Mouse (Mus musculus): ENCODE measurements at regions not wholly inside any gene's neighbourhood (a gene's known extent, or its start where the extent isn't known, plus 50 kb on each side); places are given as distances from the start of the nearest gene placed in this dataset.

DNA sequence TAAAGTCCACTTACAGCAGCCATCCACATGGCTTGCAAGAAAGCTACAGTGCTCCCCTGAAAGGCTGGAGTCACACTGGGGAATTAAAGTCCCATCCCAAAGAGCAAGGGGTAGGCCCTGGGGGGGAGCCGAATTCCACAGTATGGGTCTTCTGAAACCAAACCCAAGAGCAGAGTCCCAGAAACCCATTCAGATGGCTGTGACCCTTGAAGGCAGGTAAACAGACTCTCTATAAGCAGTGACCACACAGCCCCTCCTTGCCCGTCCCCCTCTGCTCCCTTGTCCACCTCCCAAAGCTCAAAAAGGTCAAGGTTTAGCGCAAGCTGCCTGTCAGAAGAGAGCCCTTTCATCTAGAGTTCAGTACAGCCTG is 176.9 kb upstream of the Bmp4 start:
- TF ChIP-seq MYOG (IDR thresholded peaks at IDR 0.05; ENCODE audit: control insufficient read depth in 1 of 3, insufficient read depth in 1 of 3, insufficient read length in 2 of 3, low read depth in 2 of 3) (no peak), USF1 (IDR thresholded peaks at IDR 0.05; ENCODE audit: low read depth) (no peak), SRF (IDR thresholded peaks at IDR 0.05; ENCODE audit: control insufficient read depth, insufficient read length, low read depth) (no peak), POLR2A (IDR thresholded peaks at IDR 0.05; ENCODE audit: insufficient read length, low read depth) (no peak), POLR2AphosphoS2 (IDR thresholded peaks at IDR 0.05; ENCODE audit: insufficient read length, low read depth) (no peak), MYOD1 (IDR thresholded peaks at IDR 0.05; ENCODE audit: control insufficient read depth in 1 of 3, insufficient read length in 2 of 3, low read depth in 2 of 3) (no peak), TCF12 (IDR thresholded peaks at IDR 0.05; ENCODE audit: insufficient read depth, poor library complexity, severe bottlenecking) (no peak), CEBPB (IDR thresholded peaks at IDR 0.05; ENCODE audit: insufficient read depth, poor library complexity, severe bottlenecking) (no peak), TCF3 (IDR thresholded peaks at IDR 0.05; ENCODE audit: insufficient read length, low read depth) (no peak), E2F4 (IDR thresholded peaks at IDR 0.05; ENCODE audit: insufficient read depth) (no peak), MAX (IDR thresholded peaks at IDR 0.05; ENCODE audit: low read depth) (no peak), REST (IDR thresholded peaks at IDR 0.05; ENCODE audit: insufficient read depth, insufficient read length) (no peak)

All from myocyte (in vitro differentiated cells).